Mouse (Mus musculus): ENCODE results near the gene Arhgap15.

Arhgap15 gene

GRCm38 (mm10) chr2:44044088-44044487 is 295.5 kb downstream of the Arhgap15 start:
- DNase-seq = no peak

GRCm38 (mm10) chr2:44044634-44045033 is 296.0 kb downstream of the Arhgap15 start:
- no peak for DNase-seq

GRCm38 (mm10) chr2:44045231-44045630 is 296.6 kb downstream of the Arhgap15 start:
- no peak for DNase-seq

DNA sequence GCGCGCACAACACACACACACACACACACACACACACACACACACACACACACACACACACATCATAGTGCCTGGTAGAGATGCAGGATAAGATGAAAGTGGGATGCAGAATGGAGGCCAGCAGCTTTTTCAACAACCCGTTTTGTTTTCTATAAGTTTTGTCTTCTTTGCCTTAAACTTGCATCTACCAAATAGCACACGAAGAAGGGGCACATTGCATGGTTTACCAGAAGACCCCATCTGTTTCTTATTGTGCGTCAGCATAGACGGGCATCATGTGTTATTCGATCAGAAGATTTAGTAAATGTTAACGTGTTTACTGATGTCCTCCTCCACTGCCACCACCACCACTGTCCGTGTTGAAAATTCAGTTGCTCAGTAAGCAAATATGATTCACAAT is 311.7 kb downstream of the Arhgap15 start:
- DNase-seq = no peak

GRCm38 (mm10) chr2:44060716-44061115 is 312.1 kb downstream of the Arhgap15 start:
- no peak for DNase-seq

DNA sequence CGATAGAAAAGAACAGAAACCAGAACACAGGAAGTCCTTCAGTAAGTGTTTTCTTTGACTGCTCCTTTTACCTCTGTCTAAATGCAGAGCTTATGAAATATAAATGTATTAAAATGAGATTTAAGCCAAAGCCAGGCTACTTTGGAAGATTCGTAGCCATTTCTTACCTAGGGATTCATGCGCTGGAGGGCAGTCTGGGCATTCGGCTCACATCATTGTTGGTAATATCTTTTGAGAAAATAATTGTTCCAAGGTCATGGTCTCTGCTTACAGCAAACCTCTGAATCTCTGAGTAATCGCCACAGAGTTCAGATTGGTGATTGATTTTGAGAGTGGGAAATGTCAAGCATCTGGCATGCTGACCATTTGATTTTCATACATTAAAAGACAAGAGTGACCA is 316.4 kb downstream of the Arhgap15 start:
- no peak for DNase-seq

DNA sequence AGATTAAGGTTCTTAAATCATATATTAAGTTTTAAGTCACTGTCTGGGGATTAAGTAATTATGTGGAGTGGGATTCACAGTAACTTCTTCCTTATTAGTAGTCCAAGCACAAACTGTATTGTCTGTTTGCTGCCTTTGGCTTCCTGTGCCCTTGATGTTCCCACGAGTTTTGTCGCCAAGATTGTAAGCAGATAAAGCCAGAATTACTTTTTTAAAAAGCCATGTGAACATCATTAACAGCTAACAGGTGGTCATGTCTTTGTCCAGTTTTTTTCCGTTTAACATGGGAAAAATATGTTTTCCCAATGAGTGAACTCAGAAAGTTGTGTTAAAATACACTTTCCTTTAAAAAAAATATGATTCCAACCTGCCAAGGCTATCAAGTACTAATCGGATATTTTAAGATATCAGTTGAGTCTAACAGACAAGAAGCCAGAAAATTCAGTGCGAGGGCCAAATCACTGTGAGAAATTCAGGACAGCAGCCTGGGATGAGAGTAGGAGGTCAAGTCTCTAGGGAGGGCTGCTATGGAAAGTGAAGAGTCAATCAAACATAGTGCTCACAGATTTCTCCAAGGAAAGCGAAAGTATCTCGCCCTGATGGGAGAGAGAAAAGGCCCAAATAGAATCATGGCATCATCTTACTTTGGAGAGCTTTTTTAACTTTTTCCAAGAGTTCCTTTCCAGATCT is 319.7 kb downstream of the Arhgap15 start:
- no peak for DNase-seq

DNA sequence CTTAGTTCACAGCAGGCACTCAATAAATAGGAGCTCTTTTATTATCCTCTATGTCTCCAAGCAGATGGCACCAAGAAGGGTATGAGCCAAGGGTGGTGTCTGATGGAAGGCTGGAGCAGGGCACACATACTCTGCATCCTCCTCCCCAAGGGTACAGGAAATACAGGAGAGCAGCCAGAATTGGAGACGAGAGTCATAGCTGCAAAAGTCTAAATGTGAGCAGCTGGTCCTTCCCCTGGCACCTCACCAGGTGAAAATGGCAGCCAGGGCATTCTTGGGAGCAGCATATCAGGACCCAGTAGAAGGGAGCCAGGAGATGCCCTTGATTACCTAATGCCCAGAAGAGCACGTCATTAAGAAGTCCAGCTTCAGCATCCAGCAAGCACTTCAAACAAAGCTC is 320.3 kb downstream of the Arhgap15 start:
- DNase-seq = no peak

- no peak for DNase-seq
Observed at GRCm38 (mm10) chr2:44076570-44076969, 327.9 kb downstream of the Arhgap15 start.

- DNase-seq = no peak
Observed at GRCm38 (mm10) chr2:44080530-44080929, 331.9 kb downstream of the Arhgap15 start.

DNA sequence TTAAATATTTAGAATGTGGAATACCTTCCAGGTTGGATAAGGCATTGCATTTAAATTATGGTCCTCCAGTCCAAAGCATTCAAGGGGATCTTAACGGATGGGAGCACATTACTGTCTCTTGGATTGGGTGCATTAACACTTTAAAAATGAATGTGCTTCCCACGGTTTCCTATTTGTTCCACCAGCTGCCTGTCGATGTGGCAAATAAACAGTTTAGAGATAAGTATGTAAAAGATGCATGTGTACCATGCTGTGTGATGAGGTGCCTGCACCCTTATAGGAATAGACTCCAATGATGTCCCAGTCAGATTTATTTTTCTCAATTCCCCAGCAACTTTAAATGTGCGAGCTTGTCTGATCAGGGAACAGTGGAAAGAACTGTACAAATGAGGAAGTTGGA is 332.6 kb downstream of the Arhgap15 start:
- DNase-seq = no peak

- no peak for DNase-seq
Observed at GRCm38 (mm10) chr2:44084471-44084870, 335.8 kb downstream of the Arhgap15 start.

GRCm38 (mm10) chr2:44086403-44087056 is 337.9 kb downstream of the Arhgap15 start:
- DNase-seq = no peak

GRCm38 (mm10) chr2:44098552-44098951 is 349.9 kb downstream of the Arhgap15 start:
- no peak for DNase-seq

GRCm38 (mm10) chr2:44102351-44102750 is 353.7 kb downstream of the Arhgap15 start:
- no peak for DNase-seq

DNA sequence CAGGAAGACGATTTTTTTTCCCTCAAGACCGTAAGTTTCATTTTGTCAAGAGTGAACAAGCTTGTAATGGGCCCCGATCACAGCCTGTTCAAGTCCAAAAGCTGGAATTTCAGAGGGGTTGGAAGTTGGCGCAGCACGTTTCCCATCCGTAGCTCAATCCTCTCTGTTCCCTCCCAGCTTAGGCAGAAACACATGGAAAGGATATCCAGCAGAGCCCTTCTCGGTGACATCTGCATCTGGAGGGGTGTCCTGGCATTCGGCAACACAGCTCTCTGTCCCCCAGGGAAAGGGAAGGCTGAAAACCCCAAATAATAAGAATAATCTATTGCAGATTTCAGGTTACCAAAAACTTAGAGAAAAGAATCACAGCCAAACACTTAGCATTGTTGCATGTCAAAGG is 354.7 kb downstream of the Arhgap15 start:
- no peak for DNase-seq

GRCm38 (mm10) chr2:44103742-44104141 is 355.1 kb downstream of the Arhgap15 start:
- DNase-seq = no peak

DNA sequence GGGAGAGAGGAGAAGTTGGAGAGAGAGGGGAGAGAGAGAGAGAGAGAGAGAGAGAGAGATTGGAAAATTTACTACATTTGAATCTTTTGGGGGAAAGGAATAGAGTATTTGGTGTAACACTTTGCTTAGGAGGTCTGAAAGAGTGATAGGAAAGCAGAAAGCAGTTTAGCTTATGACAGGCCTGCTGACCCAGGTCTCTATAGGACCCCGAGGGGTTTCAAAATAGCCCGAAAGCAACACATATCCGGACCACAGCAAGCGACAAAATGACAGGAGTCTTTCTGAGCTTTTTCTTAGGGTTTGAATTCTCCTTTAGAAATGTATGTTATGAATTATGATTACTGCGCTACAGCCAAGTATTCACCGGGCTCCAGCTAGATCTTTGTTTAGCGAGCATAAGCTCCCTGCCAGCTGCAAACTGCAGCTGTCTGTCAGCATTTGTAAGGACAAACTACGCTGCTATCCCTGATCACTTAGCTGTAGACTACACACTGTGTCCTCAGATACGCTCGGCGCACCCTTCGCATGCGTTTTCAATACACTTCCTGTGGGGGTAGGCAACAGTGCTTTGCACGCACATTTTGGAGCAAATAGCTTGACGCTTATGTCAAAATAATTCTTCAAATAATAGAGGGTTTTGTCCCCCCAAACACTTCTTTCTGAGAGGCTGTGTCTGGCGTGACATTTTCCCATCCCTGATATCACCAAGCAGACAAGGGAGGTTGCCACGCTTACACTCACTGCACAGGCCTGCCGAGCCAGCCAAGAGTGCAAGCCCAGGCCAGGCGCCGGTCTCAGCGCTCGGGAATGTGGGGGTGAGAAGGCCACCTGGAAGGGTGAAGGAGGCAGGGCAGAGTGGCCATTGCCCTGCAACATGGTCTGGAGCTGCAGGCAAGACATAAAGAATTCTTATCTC is 355.9 kb downstream of the Arhgap15 start:
- no peak for DNase-seq

- DNase-seq = no peak
Observed at GRCm38 (mm10) chr2:44105198-44105555, 356.6 kb downstream of the Arhgap15 start.

DNA sequence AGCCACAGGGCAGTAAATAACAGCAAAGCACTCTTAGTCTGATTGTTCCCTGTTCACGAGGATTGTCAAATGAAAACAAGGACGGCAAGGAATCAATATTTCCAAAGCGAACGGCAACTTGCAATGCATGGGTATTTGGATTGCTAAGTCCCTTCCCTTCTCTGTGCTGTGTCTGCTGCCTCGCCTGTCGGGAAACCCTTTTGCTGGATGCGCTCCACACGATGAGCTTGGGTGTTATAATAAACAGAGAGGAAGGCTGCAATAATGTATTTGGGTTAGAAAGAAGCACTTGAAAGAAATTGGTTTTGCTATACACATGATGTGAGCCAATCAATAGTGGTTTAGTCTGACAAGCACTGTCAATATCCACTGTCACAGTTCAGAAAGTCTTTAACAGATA is 357.7 kb downstream of the Arhgap15 start:
- no peak for DNase-seq

- DNase-seq = no peak
Observed at GRCm38 (mm10) chr2:44111276-44111675, 362.7 kb downstream of the Arhgap15 start.

GRCm38 (mm10) chr2:44112990-44113798 is 364.6 kb downstream of the Arhgap15 start:
- no peak for DNase-seq

- DNase-seq = no peak
Observed at GRCm38 (mm10) chr2:44114296-44114695, 365.7 kb downstream of the Arhgap15 start.
